Comparison of ENCODE assay signal across 23 mouse cellular contexts in genomic region chr6:72396837-72397251, GRCm38 (mm10). TPM values are rescaled to one million over a fixed set of nuclear protein-coding genes. Genes with fewer than 3 reads are reported as not detected.
A peak's percentile ranks its signal among the peaks of the same experiment; 100 is the strongest.
DNase-seq lines count a peak whose midpoint lies in the region; ATAC-seq and TF ChIP-seq lines count a peak whose summit lies in the region.
"Had no signal": no experiment of that assay in that cellular context is flagged by ENCODE, and none has a peak within 500 bp of the region (broad histone marks: within the 10 kb centered on the region; RNA-seq: fewer than 3 reads in every experiment).

No protein-coding gene starts in this region.

- no peak overlapping the region for H3K9ac ChIP-seq in MEL (ENCODE audit: control insufficient read depth, low read depth, low read length, poor library complexity, severe bottlenecking)
- 0 out of 2 replicates have a peak overlapping the region, but pooled peaks have one; percentile 21 for H3K9ac ChIP-seq in liver, postnatal 0 days (replicated peaks)
- H3K9ac ChIP-seq in hindbrain, postnatal 0 days (replicated peaks; ENCODE audit: low read length): no peak overlapping the region
- H3K9ac ChIP-seq: heart, embryonic 13.5 days had no signal

- H3K4me1 ChIP-seq in MEL (ENCODE audit: control insufficient read depth in 1 of 2, insufficient read depth in 2 of 2, low read length in 2 of 2): peaks cover 0 to 24% of the 10 kb centered on the region in 2 experiments; a peak in 2 of 4 replicates
- peaks cover 7% of the 10 kb centered on the region for H3K4me1 ChIP-seq in liver, postnatal 0 days (ENCODE audit: insufficient read depth)
- no peaks in the 10 kb centered on the region for H3K4me1 ChIP-seq in hindbrain, postnatal 0 days (ENCODE audit: insufficient read depth, low read length)

- H3K27ac ChIP-seq in MEL (ENCODE audit: control insufficient read depth, low read depth, low read length): no peak overlapping the region
- H3K27ac ChIP-seq in liver, postnatal 0 days (ENCODE audit: low read depth): peak overlapping the region; percentile 44
- no peak overlapping the region for H3K27ac ChIP-seq in hindbrain, postnatal 0 days
- H3K27ac ChIP-seq: heart, embryonic 13.5 days had no signal

- WGBS in liver, postnatal 0 days (ENCODE audit: insufficient replicate concordance): 64% methylated on average over 10 of the region's 10 CpGs
- 82% methylated on average over 10 of the region's 10 CpGs for WGBS in hindbrain, postnatal 0 days

- no peaks in the 10 kb centered on the region for H3K9me3 ChIP-seq in MEL (replicated peaks; ENCODE audit: insufficient read depth, low read length)
- H3K9me3 ChIP-seq in liver, postnatal 0 days (ENCODE audit: low read length): no peaks in the 10 kb centered on the region
- H3K9me3 ChIP-seq in hindbrain, postnatal 0 days (ENCODE audit: low read length): no peaks in the 10 kb centered on the region
- H3K9me3 ChIP-seq: heart, embryonic 13.5 days had no signal

- H3K36me3 ChIP-seq in MEL (ENCODE audit: control insufficient read depth in 1 of 2, insufficient read depth in 2 of 2, low read length in 2 of 2): peaks cover 0 to 15% of the 10 kb centered on the region in 2 experiments; a peak in 2 of 4 replicates
- no peaks in the 10 kb centered on the region for H3K36me3 ChIP-seq in liver, postnatal 0 days (replicated peaks; ENCODE audit: insufficient read depth, low read length)
- no peaks in the 10 kb centered on the region for H3K36me3 ChIP-seq in hindbrain, postnatal 0 days (ENCODE audit: insufficient read depth, low read length)
- H3K36me3 ChIP-seq: heart, embryonic 13.5 days had no signal

- DNase-seq in 3T3-L1 (ENCODE audit: low read depth, low spot score): peak; percentile 20
- peak; percentile 15 for DNase-seq in MEL (ENCODE audit: low read depth, low spot score)
- no peak for DNase-seq in liver, postnatal 0 days
- DNase-seq in lung, postnatal 10 days: peak; percentile 43
- no peak for DNase-seq in embryo, embryonic 9.5 days (ENCODE audit: extremely low spot score)
- DNase-seq in hindbrain, postnatal 0 days (ENCODE audit: low spot score): no peak
- DNase-seq in neural tube, embryonic 10.5 days (ENCODE audit: extremely low spot score, low spot score): no peak
- DNase-seq in gastrocnemius, postnatal 25 days: no peak
- DNase-seq: adrenal gland, postnatal 25 days; cerebellum, adult 8-10 months; cerebellum, postnatal 36 days; embryo, embryonic 11 days; heart, adult 11 months; heart, postnatal 14 days; kidney, adult 2 months; kidney, postnatal 10 days; left cerebral cortex, postnatal 4 days; midbrain, embryonic 14.5 days; right cerebral cortex, adult 18-20 months; thymus, adult 18-20 months; thymus, postnatal 4 days had no signal

- H3K4me2 ChIP-seq in liver, postnatal 0 days (ENCODE audit: low read depth, low read length): no peak overlapping the region
- H3K4me2 ChIP-seq in hindbrain, postnatal 0 days (ENCODE audit: low read depth, low read length): no peak overlapping the region
- H3K4me2 ChIP-seq: heart, embryonic 13.5 days had no signal

- H3K79me2 ChIP-seq in MEL (ENCODE audit: control insufficient read depth, insufficient read depth, low read length, poor library complexity): peaks cover 15% of the 10 kb centered on the region

- no peak for ATAC-seq in liver, postnatal 0 days
- no peak for ATAC-seq in hindbrain, postnatal 0 days
- ATAC-seq: forebrain, embryonic 14.5 days had no signal

- TF ChIP-seq POLR2A in MEL (IDR thresholded peaks at IDR 0.05; ENCODE audit: control insufficient read depth in 1 of 2, insufficient read depth in 1 of 2, low read depth in 1 of 2, low read length in 2 of 2, poor library complexity in 1 of 2): no peak; a peak in 1 of 4 replicates

- H3K27me3 ChIP-seq in MEL (ENCODE audit: control insufficient read depth in 1 of 2, insufficient read depth in 2 of 2, low read length in 2 of 2): no peaks in the 10 kb centered on the region
- no peaks in the 10 kb centered on the region for H3K27me3 ChIP-seq in liver, postnatal 0 days (ENCODE audit: insufficient read depth, low read length)
- H3K27me3 ChIP-seq in hindbrain, postnatal 0 days (ENCODE audit: insufficient read depth, low read length): no peaks in the 10 kb centered on the region
- H3K27me3 ChIP-seq: heart, embryonic 13.5 days had no signal

- no peak for TF ChIP-seq RAD21 in MEL (IDR thresholded peaks at IDR 0.05; ENCODE audit: low read depth, low read length)

- TF ChIP-seq EP300 in MEL (IDR thresholded peaks at IDR 0.05; ENCODE audit: low read depth in 1 of 2, low read length in 2 of 2): no peak
- no peak for TF ChIP-seq EP300 in liver, postnatal 0 days (IDR thresholded peaks at IDR 0.05; ENCODE audit: low read depth)

- H3K4me3 ChIP-seq in MEL (ENCODE audit: control insufficient read depth in 1 of 2, insufficient read depth in 1 of 2, low read depth in 2 of 2, low read length in 2 of 2): no peak overlapping the region
- H3K4me3 ChIP-seq in liver, postnatal 0 days (ENCODE audit: low read depth, low read length): no peak overlapping the region
- no peak overlapping the region for H3K4me3 ChIP-seq in hindbrain, postnatal 0 days (ENCODE audit: low read length)
- H3K4me3 ChIP-seq: heart, embryonic 13.5 days had no signal

- no peak for TF ChIP-seq CTCF in MEL (IDR thresholded peaks at IDR 0.05 in 2 of 3, conservative IDR thresholded peaks at IDR 0.05 in 1 of 3; ENCODE audit: control insufficient read depth in 1 of 3, insufficient read depth in 1 of 3, low read depth in 2 of 3, low read length in 3 of 3, poor library complexity in 1 of 3, severe bottlenecking in 1 of 3)
- TF ChIP-seq CTCF in liver, postnatal 0 days (IDR thresholded peaks at IDR 0.05; ENCODE audit: low read depth): no peak
- TF ChIP-seq CTCF in hindbrain, postnatal 0 days (IDR thresholded peaks at IDR 0.05; ENCODE audit: low read depth): no peak

TF ChIP-seq in MEL, 35 proteins besides CTCF, POLR2A, EP300 and RAD21:
- TF ChIP-seq CHD1 (IDR thresholded peaks at IDR 0.05; ENCODE audit: low read depth, low read length) (no peak), RCOR1 (IDR thresholded peaks at IDR 0.05; ENCODE audit: low read depth, low read length) (no peak), USF2 (IDR thresholded peaks at IDR 0.05; ENCODE audit: borderline replicate concordance in 1 of 2, insufficient read depth in 1 of 2, low read depth in 1 of 2, low read length in 2 of 2) (no peak), POLR2AphosphoS2 (IDR thresholded peaks at IDR 0.05; ENCODE audit: low read length) (peak; percentile 65; the same call in 1 of the 2 replicates)

RNA-seq across cellular contexts. Expression of gene Vamp8, which starts 6.3 kb away (rescaled TPM):
- 130 and 164 TPM in 2 replicates for total RNA-seq in MEL (2012; rRNA removed)
- 100 to 1,000 TPM in 1 of 2 experiments, not detected in 1; 179 TPM for polyA plus RNA-seq in MEL (2012; ENCODE audit: insufficient read depth in 1 of 2, insufficient read length in 2 of 2, low read depth in 1 of 2, low replicate concordance in 2 of 2, missing spikeins in 1 of 2)
- polyA plus RNA-seq in liver, postnatal 0 days (2015; fragmentation: Nextera tagmentation; extraction: Ambion mirVana): 263 and 277 TPM in 2 replicates
- total RNA-seq in hindbrain, postnatal 0 days (2014; rRNA removed): 7.2 and 17.4 TPM in 2 replicates
- polyA plus RNA-seq in hindbrain, postnatal 0 days (2015; fragmentation: Nextera tagmentation; extraction: Ambion mirVana): 34.3 and 39.6 TPM in 2 replicates
- 10 to 100 TPM; 44.2 to 49.7 TPM for total RNA-seq in gastrocnemius, postnatal 25 days (2021)

RNA-seq across cellular contexts. Expression of gene Vamp5, which starts 16.6 kb away (rescaled TPM):
- total RNA-seq in MEL (2012; rRNA removed): 490 and 593 TPM in 2 replicates
- 100 to 1,000 TPM in 1 of 2 experiments, not detected in 1; 465 TPM for polyA plus RNA-seq in MEL (2012; ENCODE audit: insufficient read depth in 1 of 2, insufficient read length in 2 of 2, low read depth in 1 of 2, low replicate concordance in 2 of 2, missing spikeins in 1 of 2)
- polyA plus RNA-seq in liver, postnatal 0 days (2015; fragmentation: Nextera tagmentation; extraction: Ambion mirVana): 50.8 and 53.1 TPM in 2 replicates
- 4.6 and 20.0 TPM in 2 replicates for total RNA-seq in hindbrain, postnatal 0 days (2014; rRNA removed)
- polyA plus RNA-seq in hindbrain, postnatal 0 days (2015; fragmentation: Nextera tagmentation; extraction: Ambion mirVana): 11.9 and 12.9 TPM in 2 replicates
- 10 to 100 TPM; 97.2 to 99.9 TPM for total RNA-seq in gastrocnemius, postnatal 25 days (2021)

RNA-seq across cellular contexts. Expression of gene Ggcx, which starts 17.3 kb away (rescaled TPM):
- total RNA-seq in MEL (2012; rRNA removed): 5.0 and 5.2 TPM in 2 replicates
- 1 to 10 TPM in 1 of 2 experiments, not detected in 1; 5.4 TPM for polyA plus RNA-seq in MEL (2012; ENCODE audit: insufficient read depth in 1 of 2, insufficient read length in 2 of 2, low read depth in 1 of 2, low replicate concordance in 2 of 2, missing spikeins in 1 of 2)
- 16.2 and 20.7 TPM in 2 replicates for polyA plus RNA-seq in liver, postnatal 0 days (2015; fragmentation: Nextera tagmentation; extraction: Ambion mirVana)
- 14.8 and 23.6 TPM in 2 replicates for total RNA-seq in hindbrain, postnatal 0 days (2014; rRNA removed)
- polyA plus RNA-seq in hindbrain, postnatal 0 days (2015; fragmentation: Nextera tagmentation; extraction: Ambion mirVana): 10.6 and 14.6 TPM in 2 replicates
- 10 to 100 TPM; 12.3 to 16.4 TPM for total RNA-seq in gastrocnemius, postnatal 25 days (2021)

RNA-seq across cellular contexts. Expression of gene Rnf181, which starts 30.1 kb away (rescaled TPM):
- total RNA-seq in MEL (2012; rRNA removed): 47.2 and 50.7 TPM in 2 replicates
- polyA plus RNA-seq in MEL (2012; ENCODE audit: insufficient read depth in 1 of 2, insufficient read length in 2 of 2, low read depth in 1 of 2, low replicate concordance in 2 of 2, missing spikeins in 1 of 2): 100 to 1,000 TPM; 107 to 268 TPM
- 61.0 and 63.2 TPM in 2 replicates for polyA plus RNA-seq in liver, postnatal 0 days (2015; fragmentation: Nextera tagmentation; extraction: Ambion mirVana)
- 70.6 and 72.7 TPM in 2 replicates for total RNA-seq in hindbrain, postnatal 0 days (2014; rRNA removed)
- 128 and 134 TPM in 2 replicates for polyA plus RNA-seq in hindbrain, postnatal 0 days (2015; fragmentation: Nextera tagmentation; extraction: Ambion mirVana)
- total RNA-seq in gastrocnemius, postnatal 25 days (2021): 10 to 100 TPM; 23.8 to 28.8 TPM

RNA-seq across cellular contexts. Expression of gene Tmem150a, which starts 41.6 kb away (rescaled TPM):
- 0.15 and 0.16 TPM in 2 replicates for total RNA-seq in MEL (2012; rRNA removed)
- polyA plus RNA-seq in MEL (2012; ENCODE audit: insufficient read depth in 1 of 2, insufficient read length in 2 of 2, low read depth in 1 of 2, low replicate concordance in 2 of 2, missing spikeins in 1 of 2): 1 to 10 TPM in 1 of 2 experiments, not detected in 1; 2.5 TPM
- 92.3 and 113 TPM in 2 replicates for polyA plus RNA-seq in liver, postnatal 0 days (2015; fragmentation: Nextera tagmentation; extraction: Ambion mirVana)
- 23.6 and 35.3 TPM in 2 replicates for total RNA-seq in hindbrain, postnatal 0 days (2014; rRNA removed)
- 12.2 and 15.3 TPM in 2 replicates for polyA plus RNA-seq in hindbrain, postnatal 0 days (2015; fragmentation: Nextera tagmentation; extraction: Ambion mirVana)
- 10 to 100 TPM; 14.8 to 17.3 TPM for total RNA-seq in gastrocnemius, postnatal 25 days (2021)

Comparison
In these comparisons a context has a peak if more than half of its experiments do, and no peak if none do; other contexts are left out.
1. DNase-seq: peak in 3T3-L1 (single experiment), MEL (single experiment) and lung, postnatal 10 days (single experiment); none in liver, postnatal 0 days (single experiment), embryo, embryonic 9.5 days (single experiment), hindbrain, postnatal 0 days (single experiment), neural tube, embryonic 10.5 days (single experiment) and gastrocnemius, postnatal 25 days (single experiment).